Mouse (Mus musculus): Measurements from ENCODE around the gene Olfr167. TPM values are rescaled to one million over a fixed set of nuclear protein-coding genes. Genes with fewer than 3 reads are reported as not detected.
"Not testable (repeated sequence)": the region's sequence is repeated elsewhere in the genome, so short reads cannot be mapped to it uniquely, and the experiment has no call there.

Olfr167 gene
- not detected in 2 replicates for total RNA-seq (2014; rRNA removed)
- polyA plus RNA-seq (2012; rRNA removed), result not detected in 2 replicates

GRCm38 (mm10) chr16:19522166-19522565 is at the start of gene Olfr167:
Gene Olfr167 (minus strand): TSS chr16:19522266.
- no peak within 1 kb of the TSS for H3K9ac ChIP-seq (ENCODE audit: low read depth, low read length)
- no peaks in the 10 kb centered on the region for H3K36me3 ChIP-seq (ENCODE audit: control insufficient read depth, insufficient read depth, low read length)
- no peak for DNase-seq (ENCODE audit: extremely low read depth, low read depth, low spot score)
- 82% methylated on average over 2 of the region's 2 CpGs for WGBS
- H3K4me1 ChIP-seq (ENCODE audit: control insufficient read depth, insufficient read depth, low read length), result no peaks in the 10 kb centered on the region
- H3K79me2 ChIP-seq (ENCODE audit: control insufficient read depth, insufficient read depth, low read length), result no peaks in the 10 kb centered on the region
- H3K4me3 ChIP-seq (ENCODE audit: insufficient read depth, low read depth, low read length), result no peak within 1 kb of the TSS
- no peaks in the 10 kb centered on the region for H3K27me3 ChIP-seq (ENCODE audit: control insufficient read depth, insufficient read depth, low read length)
- TF ChIP-seq CTCF (IDR thresholded peaks at IDR 0.05; ENCODE audit: low read depth, low read length) (no peak), POLR2A (IDR thresholded peaks at IDR 0.05; ENCODE audit: extremely low read depth, insufficient read depth, low read length) (no peak)
- no peak within 1 kb of the TSS for H3K27ac ChIP-seq (replicated peaks; ENCODE audit: insufficient read depth, low read depth, low read length)

- H3K79me2 ChIP-seq (ENCODE audit: control insufficient read depth, insufficient read depth, low read length); H3K4me3 ChIP-seq (ENCODE audit: insufficient read depth, low read depth, low read length); H3K4me1 ChIP-seq (ENCODE audit: control insufficient read depth, insufficient read depth, low read length); DNase-seq (ENCODE audit: extremely low read depth, low read depth, low spot score); H3K27me3 ChIP-seq (ENCODE audit: control insufficient read depth, insufficient read depth, low read length); H3K36me3 ChIP-seq (ENCODE audit: control insufficient read depth, insufficient read depth, low read length); H3K27ac ChIP-seq (replicated peaks; ENCODE audit: insufficient read depth, low read depth, low read length); H3K9ac ChIP-seq (ENCODE audit: low read depth, low read length): not testable (repeated sequence)
- 84% methylated on average over 2 of the region's 2 CpGs for WGBS
Measured at GRCm38 (mm10) chr16:19571709-19572108, 49.6 kb upstream of the Olfr167 start, which contains the start of gene Olfr169. Gene Olfr169 (minus strand): TSS chr16:19571809.

GRCm38 (mm10) chr16:19553429-19553828 is 31.4 kb upstream of the Olfr167 start:
- not testable (repeated sequence) for H3K9ac ChIP-seq (ENCODE audit: low read depth, low read length); DNase-seq (ENCODE audit: extremely low read depth, low read depth, low spot score); H3K27ac ChIP-seq (replicated peaks; ENCODE audit: insufficient read depth, low read depth, low read length); H3K4me3 ChIP-seq (ENCODE audit: insufficient read depth, low read depth, low read length); H3K36me3 ChIP-seq (ENCODE audit: control insufficient read depth, insufficient read depth, low read length); H3K79me2 ChIP-seq (ENCODE audit: control insufficient read depth, insufficient read depth, low read length); H3K4me1 ChIP-seq (ENCODE audit: control insufficient read depth, insufficient read depth, low read length); H3K27me3 ChIP-seq (ENCODE audit: control insufficient read depth, insufficient read depth, low read length)
- WGBS, result 85% methylated on average over 7 of the region's 7 CpGs

- not testable (repeated sequence) for H3K36me3 ChIP-seq (ENCODE audit: control insufficient read depth, insufficient read depth, low read length); H3K9ac ChIP-seq (ENCODE audit: low read depth, low read length); H3K79me2 ChIP-seq (ENCODE audit: control insufficient read depth, insufficient read depth, low read length); DNase-seq (ENCODE audit: extremely low read depth, low read depth, low spot score); H3K4me3 ChIP-seq (ENCODE audit: insufficient read depth, low read depth, low read length); H3K27me3 ChIP-seq (ENCODE audit: control insufficient read depth, insufficient read depth, low read length); H3K4me1 ChIP-seq (ENCODE audit: control insufficient read depth, insufficient read depth, low read length); H3K27ac ChIP-seq (replicated peaks; ENCODE audit: insufficient read depth, low read depth, low read length)
- whole genome bisulfite sequencing, result 93% methylated on average over 3 of the region's 3 CpGs
Measured at GRCm38 (mm10) chr16:19552246-19552645, 30.2 kb upstream of the Olfr167 start.

- no peak for TF ChIP-seq POLR2A (IDR thresholded peaks at IDR 0.05; ENCODE audit: extremely low read depth, insufficient read depth, low read length)
- TF ChIP-seq CTCF (IDR thresholded peaks at IDR 0.05; ENCODE audit: low read depth, low read length), result no peak
- Histone ChIP-seq H3K4me3 (ENCODE audit: insufficient read depth, low read depth, low read length) (no peak within 1 kb of the TSS), H3K27me3 (ENCODE audit: control insufficient read depth, insufficient read depth, low read length) (no peaks in the 10 kb centered on the region), H3K27ac (replicated peaks; ENCODE audit: insufficient read depth, low read depth, low read length) (no peak within 1 kb of the TSS), H3K9ac (ENCODE audit: low read depth, low read length) (no peak within 1 kb of the TSS), H3K36me3 (ENCODE audit: control insufficient read depth, insufficient read depth, low read length) (no peaks in the 10 kb centered on the region), H3K4me1 (ENCODE audit: control insufficient read depth, insufficient read depth, low read length) (no peaks in the 10 kb centered on the region), H3K79me2 (ENCODE audit: control insufficient read depth, insufficient read depth, low read length) (no peaks in the 10 kb centered on the region)
- no peak for DNase-seq (ENCODE audit: extremely low read depth, low read depth, low spot score)
Measured at GRCm38 (mm10) chr16:19535455-19535854, 13.4 kb upstream of the Olfr167 start, which contains the start of gene Olfr168. Gene Olfr168 (minus strand): TSS chr16:19535555.

- Histone ChIP-seq H3K27ac (replicated peaks; ENCODE audit: insufficient read depth, low read depth, low read length) (no peak within 1 kb of the TSS), H3K4me3 (ENCODE audit: insufficient read depth, low read depth, low read length) (no peak within 1 kb of the TSS), H3K27me3 (ENCODE audit: control insufficient read depth, insufficient read depth, low read length) (no peaks in the 10 kb centered on the region), H3K4me1 (ENCODE audit: control insufficient read depth, insufficient read depth, low read length) (no peaks in the 10 kb centered on the region), H3K79me2 (ENCODE audit: control insufficient read depth, insufficient read depth, low read length) (no peaks in the 10 kb centered on the region), H3K9ac (ENCODE audit: low read depth, low read length) (no peak within 1 kb of the TSS), H3K36me3 (ENCODE audit: control insufficient read depth, insufficient read depth, low read length) (no peaks in the 10 kb centered on the region)
- TF ChIP-seq CTCF (IDR thresholded peaks at IDR 0.05; ENCODE audit: low read depth, low read length) (no peak), POLR2A (IDR thresholded peaks at IDR 0.05; ENCODE audit: extremely low read depth, insufficient read depth, low read length) (no peak)
- DNase-seq (ENCODE audit: extremely low read depth, low read depth, low spot score), result no peak
Measured at GRCm38 (mm10) chr16:19483394-19483793, 38.7 kb downstream of the Olfr167 start, which contains the start of gene Olfr166. Gene Olfr166 (plus strand): TSS chr16:19483694.
